Mouse (Mus musculus) CH12.LX (cell line): ENCODE results near the gene Gm7137. TPM values are rescaled to one million over a fixed set of nuclear protein-coding genes. Genes with fewer than 3 reads are reported as not detected.
"Not testable (repeated sequence)": the region's sequence is repeated elsewhere in the genome, so short reads cannot be mapped to it uniquely, and the experiment has no call there.

ENCODE experiments used
- DNase-seq: peaks from one replicate; pipeline ENCODE4 v3.0.0-alpha.2; 2013; ENCODE audit errors: extremely low read depth
- H3K27ac ChIP-seq: 2 replicates; pipeline ENCODE4 v1.5.1; 2012; ENCODE audit warnings: low read depth, mild to moderate bottlenecking, control low read depth, moderate library complexity; ENCODE audit not compliant: insufficient read depth
- H3K27me3 ChIP-seq: replicated peaks from 2 replicates; pipeline ENCODE3; 2012; ENCODE audit warnings: inconsistent platforms
- H3K36me3 ChIP-seq, 2 experiments: replicated peaks in 1 of 2; 2 replicates each; pipeline versions ENCODE3 to v1.6.1; 2012; ENCODE audit warnings: inconsistent platforms in 1 of 2, low read length in 1 of 2, mild to moderate bottlenecking in 1 of 2, mixed read lengths in 1 of 2, moderate library complexity in 1 of 2; ENCODE audit not compliant: control insufficient read depth in 1 of 2, insufficient read depth in 1 of 2
- H3K4me1 ChIP-seq, 2 experiments: 2 replicates each; pipeline ENCODE4 v1.6.1; 2012; ENCODE audit warnings: inconsistent platforms in 1 of 2, moderate library complexity in 1 of 2; ENCODE audit not compliant: insufficient read depth in 2 of 2, control insufficient read depth in 1 of 2
- H3K4me2 ChIP-seq: 2 replicates; pipeline ENCODE4 v1.6.1; 2012; ENCODE audit warnings: low read depth, mild to moderate bottlenecking, control low read depth; ENCODE audit not compliant: poor library complexity, insufficient read depth, severe bottlenecking
- H3K4me3 ChIP-seq, 3 experiments: fragments of 150-350 bp in 1 of 3; sonication (generic) in 1 of 3; replicated peaks in 1 of 3; 2 replicates each; pipeline versions ENCODE3 to v1.5.1; 2011 to 2012; ENCODE audit warnings: low read depth in 2 of 3, low read length in 2 of 3, mild to moderate bottlenecking in 2 of 3, moderate library complexity in 2 of 3, control low read depth in 1 of 3, improper control_type of control experiment in 1 of 3, inconsistent platforms in 1 of 3, mixed read lengths in 1 of 3; ENCODE audit not compliant: poor library complexity in 1 of 3
- H3K79me2 ChIP-seq: replicated peaks from 2 replicates; pipeline ENCODE4 v1.6.1; 2012; ENCODE audit warnings: mild to moderate bottlenecking, moderate library complexity; ENCODE audit not compliant: control insufficient read depth, poor library complexity, insufficient read depth, severe bottlenecking; ENCODE audit errors: extremely low read depth
- H3K9ac ChIP-seq: 2 replicates; pipeline ENCODE4 v1.6.1; 2012; ENCODE audit warnings: low read depth, mild to moderate bottlenecking, control low read depth, moderate library complexity; ENCODE audit not compliant: insufficient read depth
- H3K9me3 ChIP-seq: replicated peaks from 2 replicates; pipeline ENCODE3; 2012; ENCODE audit warnings: low read length, inconsistent platforms, mixed read lengths
- CHD2 ChIP-seq: IDR thresholded peaks from 2 replicates; pipeline ENCODE4 v1.6.1; 2011; ENCODE audit warnings: low read length, improper control_type of control experiment
- CTCF ChIP-seq, 2 experiments: IDR thresholded peaks in 1 of 2; conservative IDR thresholded peaks in 1 of 2; 2 replicates each; pipeline ENCODE4 v1.5.1; 2011 to 2012; ENCODE audit warnings: low read depth in 2 of 2, low read length in 2 of 2, improper control_type of control experiment in 1 of 2, inconsistent platforms in 1 of 2, mild to moderate bottlenecking in 1 of 2, moderate library complexity in 1 of 2
- E2F4 ChIP-seq: IDR thresholded peaks from 2 replicates; pipeline ENCODE4 v1.6.1; 2011; ENCODE audit warnings: low read depth, low read length, improper control_type of control experiment; ENCODE audit not compliant: insufficient replicate concordance
- EP300 ChIP-seq: IDR thresholded peaks from 2 replicates; pipeline ENCODE4 v1.6.1; 2011; ENCODE audit warnings: low read length, improper control_type of control experiment
- GABPA ChIP-seq: IDR thresholded peaks from 2 replicates; pipeline ENCODE4 v1.6.1; 2012; ENCODE audit warnings: low read depth, low read length, improper control_type of control experiment, inconsistent platforms; ENCODE audit not compliant: insufficient replicate concordance
- HCFC1 ChIP-seq: IDR thresholded peaks from 2 replicates; pipeline ENCODE4 v1.6.1; 2012; ENCODE audit warnings: low read depth, mild to moderate bottlenecking, inconsistent platforms, low read length, improper control_type of control experiment
- IRF4 ChIP-seq: IDR thresholded peaks from 2 replicates; pipeline ENCODE4 v1.6.1; 2014; ENCODE audit warnings: low read depth, mild to moderate bottlenecking, inconsistent platforms, low read length, improper control_type of control experiment
- JUN ChIP-seq: IDR thresholded peaks from 2 replicates; pipeline ENCODE4 v1.6.1; 2011; ENCODE audit warnings: low read depth, mild to moderate bottlenecking, low read length, improper control_type of control experiment, moderate library complexity; ENCODE audit not compliant: insufficient read depth
- JUND ChIP-seq: conservative IDR thresholded peaks from 2 replicates; pipeline ENCODE4 v1.6.1; 2011; ENCODE audit warnings: low read depth, low read length, improper control_type of control experiment
- KAT2A ChIP-seq: IDR thresholded peaks from 2 replicates; pipeline ENCODE4 v1.6.1; 2012; ENCODE audit warnings: low read length, improper control_type of control experiment, inconsistent platforms; ENCODE audit not compliant: insufficient replicate concordance
- MAX ChIP-seq: IDR thresholded peaks from 2 replicates; pipeline ENCODE4 v1.6.1; 2011; ENCODE audit warnings: low read length, improper control_type of control experiment
- MAZ ChIP-seq: IDR thresholded peaks from 2 replicates; pipeline ENCODE4 v1.6.1; 2012; ENCODE audit warnings: low read depth, mild to moderate bottlenecking, inconsistent platforms, low read length, improper control_type of control experiment, moderate library complexity
- MEF2A ChIP-seq: IDR thresholded peaks from 2 replicates; pipeline ENCODE4 v1.6.1; 2014; ENCODE audit warnings: low read depth, mild to moderate bottlenecking, inconsistent platforms, low read length, improper control_type of control experiment, borderline replicate concordance
- MXI1 ChIP-seq: IDR thresholded peaks from 2 replicates; pipeline ENCODE4 v1.6.1; 2011; ENCODE audit warnings: mild to moderate bottlenecking, low read depth, low read length, improper control_type of control experiment
- MYC ChIP-seq: IDR thresholded peaks from 2 replicates; pipeline ENCODE4 v1.6.1; 2011; ENCODE audit warnings: low read depth, mild to moderate bottlenecking, improper control_type of control experiment, low read length
- NELFE ChIP-seq: IDR thresholded peaks from 2 replicates; pipeline ENCODE4 v1.6.1; 2011; ENCODE audit warnings: low read depth, low read length, improper control_type of control experiment
- PAX5 ChIP-seq: IDR thresholded peaks from 2 replicates; pipeline ENCODE4 v1.6.1; 2012; ENCODE audit warnings: low read length, inconsistent platforms, mixed read lengths
- POLR2A ChIP-seq: IDR thresholded peaks from 2 replicates; pipeline ENCODE4 v1.6.1; 2011; ENCODE audit warnings: low read depth, mild to moderate bottlenecking, improper control_type of control experiment, low read length
- POLR2AphosphoS2 ChIP-seq: IDR thresholded peaks from 2 replicates; pipeline ENCODE4 v1.6.1; 2011; ENCODE audit warnings: low read depth, low read length, improper control_type of control experiment
- RAD21 ChIP-seq: IDR thresholded peaks from 2 replicates; pipeline ENCODE4 v1.6.1; 2011; ENCODE audit warnings: low read depth, mild to moderate bottlenecking, low read length, improper control_type of control experiment, moderate library complexity
- RCOR1 ChIP-seq: conservative IDR thresholded peaks from 2 replicates; pipeline ENCODE4 v1.6.1; 2012; ENCODE audit warnings: low read depth, mild to moderate bottlenecking, inconsistent platforms, low read length, improper control_type of control experiment
- SIN3A ChIP-seq: IDR thresholded peaks from 2 replicates; pipeline ENCODE4 v1.6.1; 2012; ENCODE audit warnings: low read length, improper control_type of control experiment, inconsistent platforms
- SMC3 ChIP-seq: IDR thresholded peaks from 2 replicates; pipeline ENCODE4 v1.6.1; 2011; ENCODE audit warnings: low read depth, low read length, improper control_type of control experiment
- TBP ChIP-seq: conservative IDR thresholded peaks from 2 replicates; pipeline ENCODE4 v1.6.1; 2011; ENCODE audit warnings: low read depth, low read length, improper control_type of control experiment
- USF1 ChIP-seq: IDR thresholded peaks from 2 replicates; pipeline ENCODE4 v1.6.1; 2014; ENCODE audit warnings: low read depth, mild to moderate bottlenecking, inconsistent platforms, low read length, improper control_type of control experiment
- ZC3H11A ChIP-seq: IDR thresholded peaks from 2 replicates; pipeline ENCODE4 v1.6.1; 2012; ENCODE audit warnings: low read depth, mild to moderate bottlenecking, inconsistent platforms, low read length, improper control_type of control experiment
- ZKSCAN1 ChIP-seq: IDR thresholded peaks from 2 replicates; pipeline ENCODE4 v1.6.1; 2012; ENCODE audit warnings: low read depth, inconsistent platforms, low read length, improper control_type of control experiment, borderline replicate concordance
- ZMIZ1 ChIP-seq: IDR thresholded peaks from 2 replicates; pipeline ENCODE4 v1.6.1; 2012; ENCODE audit warnings: low read depth, mild to moderate bottlenecking, inconsistent platforms, low read length, improper control_type of control experiment
- ZNF384 ChIP-seq: IDR thresholded peaks from 2 replicates; pipeline ENCODE4 v1.6.1; 2012; ENCODE audit warnings: low read depth, low read length, improper control_type of control experiment, inconsistent platforms
- dilution Hi-C: fragments of 300-500 bp; cut with MboI; formaldehyde crosslinking; loops from 2 replicates; pipeline ENCODE4 v1.14.3; 2020; ENCODE audit warnings: low sequenced_read_pairs; ENCODE audit not compliant: extremely low pct_unique_long_range_greater_than_20kb, extremely low pct_ligation_motif_present
- in situ Hi-C: fragments of 300-500 bp; cut with MboI; formaldehyde crosslinking; loops from 3 replicates; pipeline ENCODE4 v1.14.3; 2019; ENCODE audit warnings: low sequenced_read_pairs, low pct_ligation_motif_present, low pct_unique_long_range_greater_than_20kb, mixed read lengths
- polyA plus RNA-seq: library from polyadenylated mRNA; unstranded; fragments of >175 nt; gene quantifications from 2 replicates; pipeline ENCODE4 v1.2.1, GENCODE M21; 2012; ENCODE audit warnings: low read depth; ENCODE audit not compliant: insufficient read length
- total RNA-seq, 2 experiments: library from RNA; depleted of rRNA; stranded (reverse); fragments of 300-350 nt in 1 of 2; fragments of >200 nt in 1 of 2; gene quantifications; 2 replicates each; pipeline ENCODE4 v1.2.3; 2012 to 2014

The Gm7137 gene
- total and polyA plus RNA-seq, 3 experiments = not detected

DNA sequence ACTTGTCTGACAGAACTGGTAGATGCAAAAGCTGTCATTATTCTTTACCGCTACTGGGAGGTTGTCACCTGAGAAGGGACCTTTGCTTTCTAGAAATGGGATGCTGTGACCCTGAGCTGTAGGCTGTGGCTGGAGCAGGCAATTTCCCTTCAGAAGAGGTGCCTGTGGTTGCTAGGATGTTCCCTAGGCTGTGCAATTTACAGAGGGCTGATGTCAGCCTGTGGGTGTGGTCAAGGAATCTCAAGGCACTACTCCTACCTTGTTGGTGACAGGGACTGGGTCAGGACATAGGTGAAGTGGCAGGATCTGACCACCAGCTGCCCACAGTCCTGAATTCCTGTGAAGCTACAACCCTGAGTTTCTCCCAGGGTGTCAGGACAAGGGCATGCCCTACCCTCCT is 18.3 kb downstream of the Gm7137 start:
- Histone ChIP-seq H3K4me1 (no peaks in the 10 kb centered on the region), H3K9me3 (no peaks in the 10 kb centered on the region), H3K27ac (no peak overlapping the region), H3K27me3 (peaks cover 42% of the 10 kb centered on the region), H3K9ac (no peak overlapping the region), H3K79me2 (no peaks in the 10 kb centered on the region), H3K4me2 (no peak overlapping the region), H3K36me3 (no peaks in the 10 kb centered on the region), H3K4me3 (no peak overlapping the region)
- TF ChIP-seq POLR2AphosphoS2 = no peak
- no peak for TF ChIP-seq CHD2
- TF ChIP-seq USF1 = no peak
- TF ChIP-seq NELFE = no peak
- no peak for TF ChIP-seq PAX5
- TF ChIP-seq EP300 = no peak
- TF ChIP-seq ZMIZ1 = no peak
- dilution Hi-C loops = no loop called here
- in situ Hi-C loops = no loop called here
- DNase-seq = no peak

GRCm38 (mm10) chr10:77759582-77759981 is 28.4 kb downstream of the Gm7137 start, which contains the start of gene Gm3233:
Gene Gm3233, minus strand, starts transcription at chr10:77759682.
- H3K9me3 ChIP-seq, in situ Hi-C loops, dilution Hi-C loops, H3K36me3 ChIP-seq, H3K79me2 ChIP-seq, H3K9ac ChIP-seq, H3K27ac ChIP-seq, H3K4me3 ChIP-seq, H3K4me2 ChIP-seq, H3K4me1 ChIP-seq, DNase-seq: not testable (repeated sequence)
- peaks cover 39% of the 10 kb centered on the region for H3K27me3 ChIP-seq

DNA sequence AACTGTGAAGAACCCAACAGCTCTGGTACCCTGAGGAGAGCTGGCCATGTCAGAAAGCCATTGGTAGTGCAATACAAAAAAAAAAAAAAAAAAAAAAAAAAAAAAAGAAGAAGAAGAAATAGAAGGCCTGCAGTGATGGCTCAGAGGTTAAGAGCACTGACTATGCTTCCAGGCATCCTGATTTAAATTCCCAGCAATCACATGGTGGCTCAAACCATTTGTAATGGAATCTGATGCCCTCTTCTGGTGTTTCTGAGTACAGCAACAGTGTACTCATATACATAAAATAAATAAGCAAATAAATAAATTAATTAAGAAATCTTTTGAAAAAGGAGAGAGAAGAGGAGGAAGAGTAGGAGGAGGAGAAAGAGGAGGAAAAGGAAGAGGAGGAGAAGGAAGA is 34.6 kb downstream of the Gm7137 start:
- Histone ChIP-seq H3K4me3 (no peak overlapping the region), H3K9ac (no peak overlapping the region), H3K4me1 (no peaks in the 10 kb centered on the region), H3K9me3 (peaks cover 7% of the 10 kb centered on the region), H3K36me3 (no peaks in the 10 kb centered on the region), H3K27me3 (peaks cover 34% of the 10 kb centered on the region), H3K79me2 (no peaks in the 10 kb centered on the region), H3K27ac (no peak overlapping the region), H3K4me2 (peak overlapping the region; percentile 26; the same call in 1 of the 2 replicates)
- dilution Hi-C loops (no loop called here), in situ Hi-C loops (no loop called here)
- no peak for DNase-seq
- no peak for TF ChIP-seq ZKSCAN1
- TF ChIP-seq MAZ = no peak
- no peak for TF ChIP-seq SIN3A
- peak; percentile 49 for TF ChIP-seq RAD21
- peak; percentile 39 for TF ChIP-seq SMC3
- TF ChIP-seq E2F4 = no peak
- no peak for TF ChIP-seq MXI1
- no peak for TF ChIP-seq MAX
- no peak for TF ChIP-seq RCOR1
- TF ChIP-seq PAX5 = no peak
- TF ChIP-seq KAT2A = no peak
- no peak for TF ChIP-seq HCFC1
- no peak for TF ChIP-seq GABPA
- peak in 1 of 2 experiments; percentile 51; a peak in 2 of 4 replicates for TF ChIP-seq CTCF (conservative IDR thresholded peaks at IDR 0.05 in 1 of 2, IDR thresholded peaks at IDR 0.05 in 1 of 2; ENCODE audit: low read depth in 2 of 2, low read length in 2 of 2)
- no peak for TF ChIP-seq ZC3H11A
- TF ChIP-seq ZNF384 = no peak
- no peak for TF ChIP-seq IRF4
- no peak for TF ChIP-seq TBP
- TF ChIP-seq JUN = no peak
- no peak for TF ChIP-seq MEF2A
- 0 out of 2 replicates have a peak, but pooled peaks have one; percentile 23 for TF ChIP-seq MYC
- no peak for TF ChIP-seq POLR2A
- TF ChIP-seq JUND = no peak
